ENCODE assay signal across 11 mouse cellular contexts in the genomic region with DNA sequence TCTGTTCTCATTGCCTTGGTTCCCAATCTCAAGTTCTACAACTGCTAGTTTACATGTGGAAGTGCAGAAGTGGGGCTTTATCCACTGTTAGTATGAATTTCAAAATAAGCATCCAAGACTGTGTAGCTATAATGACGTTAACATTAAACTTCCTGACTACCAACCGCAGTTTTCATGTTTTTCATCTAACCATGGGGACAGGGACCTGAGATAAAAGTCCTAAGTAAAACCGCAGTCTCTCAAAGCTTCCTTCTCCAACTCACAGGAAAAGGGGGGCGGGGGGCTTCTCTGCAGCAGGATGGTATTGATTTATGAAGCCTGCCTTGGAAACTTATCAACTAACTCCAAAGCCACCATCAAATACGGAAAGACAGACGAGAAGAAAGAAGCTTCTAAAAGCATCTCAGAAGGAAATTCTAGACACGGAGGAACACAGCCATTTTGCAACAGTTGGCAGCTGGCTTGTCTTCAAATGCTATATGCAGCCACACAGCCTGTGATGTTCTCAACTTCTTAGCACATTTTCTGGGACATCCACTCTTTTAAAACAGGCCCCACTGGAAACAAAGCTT. TPM values are rescaled to one million over a fixed set of nuclear protein-coding genes. Genes with fewer than 3 reads are reported as not detected.
A peak's percentile ranks its signal among the peaks of the same experiment; 100 is the strongest.
DNase-seq lines count a peak whose midpoint lies in the region; ATAC-seq and TF ChIP-seq lines count a peak whose summit lies in the region.
"Had no signal": no experiment of that assay in that cellular context is flagged by ENCODE, and none has a peak within 500 bp of the region (broad histone marks: within the 10 kb centered on the region; RNA-seq: fewer than 3 reads in every experiment).

No protein-coding gene starts in this region.

- peak; percentile 83 for ATAC-seq in CD4-positive, CD25-positive, alpha-beta regulatory T cell, adult 4 months
- no peak for ATAC-seq in kidney, postnatal 0 days (replicated peaks; ENCODE audit: low FRiP score, low read depth)

- H3K27me3 ChIP-seq in kidney, postnatal 0 days (ENCODE audit: insufficient read depth, low read length) = no peaks in the 10 kb centered on the region
- H3K27me3 ChIP-seq: CH12.LX had no signal

- DNase-seq in gastrocnemius, adult 2 months = peak; percentile 41
- no peak for DNase-seq in gastrocnemius, postnatal 25 days
- DNase-seq in kidney, postnatal 0 days (ENCODE audit: low spot score) = peak; percentile 69
- DNase-seq in natural killer cell, adult 2 months (ENCODE audit: low spot score in 2 of 2) = peak; percentile 17 to 39
- DNase-seq in adrenal gland, adult 18-20 months (ENCODE audit: low spot score in 2 of 2) = no peak
- DNase-seq in layer of hippocampus, adult 8-10 months (ENCODE audit: low spot score in 2 of 2) = no peak
- DNase-seq in spleen, postnatal 4 days (ENCODE audit: low spot score in 2 of 2) = no peak
- DNase-seq: cerebellum, adult 2 months; lung, postnatal 10 days had no signal

- peaks cover 26% of the 10 kb centered on the region for H3K4me1 ChIP-seq in kidney, postnatal 0 days (replicated peaks; ENCODE audit: insufficient read depth, low read length)

- intact Hi-C loops in gastrocnemius, adult 2 months (cut with DNase I) = no loop called here

- WGBS in kidney, postnatal 0 days = 24% methylated on average over 7 of the region's 7 CpGs

- no peak overlapping the region for H3K4me3 ChIP-seq in gastrocnemius, adult 2 months
- H3K4me3 ChIP-seq in kidney, postnatal 0 days (replicated peaks; ENCODE audit: low read depth, low read length) = no peak overlapping the region

- H3K9me3 ChIP-seq in kidney, postnatal 0 days (replicated peaks; ENCODE audit: low read length) = no peaks in the 10 kb centered on the region

- H3K36me3 ChIP-seq in kidney, postnatal 0 days (ENCODE audit: insufficient read depth, low read length) = no peaks in the 10 kb centered on the region

- H3K4me2 ChIP-seq in kidney, postnatal 0 days (ENCODE audit: low read length) = peak overlapping the region; percentile 18

- no peak for TF ChIP-seq CTCF in gastrocnemius, adult 2 months (IDR thresholded peaks at IDR 0.05)
- TF ChIP-seq CTCF in kidney, postnatal 0 days (IDR thresholded peaks at IDR 0.05; ENCODE audit: low read depth) = no peak

- H3K27ac ChIP-seq in gastrocnemius, adult 2 months = peak overlapping the region; percentile 25; the same call in 1 of the 2 replicates
- H3K27ac ChIP-seq in kidney, postnatal 0 days = peak overlapping the region; percentile 42

- no peak overlapping the region for H3K9ac ChIP-seq in kidney, postnatal 0 days (ENCODE audit: low read depth, low read length)

RNA-seq across cellular contexts. Expression of a gene that starts 45.7 kb away (rescaled TPM):
- total RNA-seq in gastrocnemius, adult 2 months (2021) = 1 to 10 TPM; 3.1 to 4.5 TPM
- total RNA-seq in gastrocnemius, postnatal 25 days (2021) = 1 to 10 TPM; 4.0 TPM
- polyA plus RNA-seq in CD4-positive, CD25-positive, alpha-beta regulatory T cell, adult 4 months (2017; shearing (Covaris generic)) = 10 to 100 TPM; 23.7 to 25.2 TPM
- 7.8 and 8.7 TPM in 2 replicates for polyA plus RNA-seq in kidney, postnatal 0 days (2015; fragmentation: Nextera tagmentation; extraction: Ambion mirVana)
- total RNA-seq in adrenal gland, adult 18-20 months (2021) = 10 to 100 TPM; 19.4 to 40.7 TPM
- 10 to 100 TPM; 60.6 to 67.9 (median 63.7) TPM for total RNA-seq in layer of hippocampus, adult 8-10 months (2022)

RNA-seq across cellular contexts. Expression of a gene that starts 46.0 kb away (rescaled TPM):
- total RNA-seq in gastrocnemius, adult 2 months (2021) = not detected
- under 1 TPM in 1 of 2 experiments, not detected in 1; 0.18 TPM for total RNA-seq in gastrocnemius, postnatal 25 days (2021)
- polyA plus RNA-seq in CD4-positive, CD25-positive, alpha-beta regulatory T cell, adult 4 months (2017; shearing (Covaris generic)) = under 1 TPM; 0.30 to 0.57 TPM
- polyA plus RNA-seq in kidney, postnatal 0 days (2015; fragmentation: Nextera tagmentation; extraction: Ambion mirVana) = 0.43 and 0.54 TPM in 2 replicates
- total RNA-seq in adrenal gland, adult 18-20 months (2021) = 1 to 10 TPM in 1 of 2 experiments, under 1 TPM in 1; 0.96 to 1.2 TPM
- total RNA-seq in layer of hippocampus, adult 8-10 months (2022) = 1 to 10 TPM in 2 of 4 experiments, under 1 TPM in 2; 0.53 to 1.2 (median 0.96) TPM

Comparison
In these comparisons a context has a peak if more than half of its experiments do, and no peak if none do; other contexts are left out.
1. DNase-seq: peak in gastrocnemius, adult 2 months (single experiment), kidney, postnatal 0 days (single experiment) and natural killer cell, adult 2 months (2 of 2); none in gastrocnemius, postnatal 25 days (single experiment), adrenal gland, adult 18-20 months (0 of 2), layer of hippocampus, adult 8-10 months (0 of 2) and spleen, postnatal 4 days (0 of 2).